Mouse (Mus musculus): ENCODE measurements around the gene Fgr. TPM values are rescaled to one million over a fixed set of nuclear protein-coding genes. Genes with fewer than 3 reads are reported as not detected.

The Fgr gene
- polyA plus RNA-seq (2014; fragmentation: Illumina TruSeq; extraction: RNeasy Lipid Tissue Mini Kit (QIAGEN cat#74804); ENCODE audit: insufficient read depth, low read depth, low replicate concordance) = 8.3 TPM

GRCm38 (mm10) chr4:132973814-132974398, at the start of gene Fgr:
TSS of gene Fgr (plus strand) at chr4:132974095.

GRCm38 (mm10) chr4:133011028-133011820, 37.3 kb downstream of the Fgr start, which contains the start of gene Ahdc1:
TSS of gene Ahdc1 (plus strand) at chr4:133011260.

Other genes starting within 250 kb of the Fgr start
- 3.1 TPM for gene Xkr8, start 241.5 kb upstream of the Fgr start, polyA plus RNA-seq (2014; fragmentation: Illumina TruSeq; extraction: RNeasy Lipid Tissue Mini Kit (QIAGEN cat#74804); ENCODE audit: insufficient read depth, low read depth, low replicate concordance)
- gene Smpdl3b, start 216.8 kb upstream of the Fgr start, polyA plus RNA-seq (2014; fragmentation: Illumina TruSeq; extraction: RNeasy Lipid Tissue Mini Kit (QIAGEN cat#74804); ENCODE audit: insufficient read depth, low read depth, low replicate concordance) = 2.6 TPM
- 12.4 TPM for gene Rpa2, start 205.8 kb upstream of the Fgr start, polyA plus RNA-seq (2014; fragmentation: Illumina TruSeq; extraction: RNeasy Lipid Tissue Mini Kit (QIAGEN cat#74804); ENCODE audit: insufficient read depth, low read depth, low replicate concordance)
- 7.6 TPM for gene Themis2, start 177.7 kb upstream of the Fgr start, polyA plus RNA-seq (2014; fragmentation: Illumina TruSeq; extraction: RNeasy Lipid Tissue Mini Kit (QIAGEN cat#74804); ENCODE audit: insufficient read depth, low read depth, low replicate concordance)
- gene Ppp1r8, start 130.9 kb upstream of the Fgr start, polyA plus RNA-seq (2014; fragmentation: Illumina TruSeq; extraction: RNeasy Lipid Tissue Mini Kit (QIAGEN cat#74804); ENCODE audit: insufficient read depth, low read depth, low replicate concordance) = 31.3 TPM
- 56.9 TPM for gene Stx12, start 89.6 kb upstream of the Fgr start, polyA plus RNA-seq (2014; fragmentation: Illumina TruSeq; extraction: RNeasy Lipid Tissue Mini Kit (QIAGEN cat#74804); ENCODE audit: insufficient read depth, low read depth, low replicate concordance)
- 25.8 TPM for gene Fam76a, start 51.5 kb upstream of the Fgr start, polyA plus RNA-seq (2014; fragmentation: Illumina TruSeq; extraction: RNeasy Lipid Tissue Mini Kit (QIAGEN cat#74804); ENCODE audit: insufficient read depth, low read depth, low replicate concordance)
- 4.2 TPM for gene Ahdc1, start 37.2 kb downstream of the Fgr start, polyA plus RNA-seq (2014; fragmentation: Illumina TruSeq; extraction: RNeasy Lipid Tissue Mini Kit (QIAGEN cat#74804); ENCODE audit: insufficient read depth, low read depth, low replicate concordance)
- gene Wasf2, start 156.4 kb downstream of the Fgr start, polyA plus RNA-seq (2014; fragmentation: Illumina TruSeq; extraction: RNeasy Lipid Tissue Mini Kit (QIAGEN cat#74804); ENCODE audit: insufficient read depth, low read depth, low replicate concordance) = 25.5 TPM
- gene Cd164l2, start 238.0 kb downstream of the Fgr start, polyA plus RNA-seq (2014; fragmentation: Illumina TruSeq; extraction: RNeasy Lipid Tissue Mini Kit (QIAGEN cat#74804); ENCODE audit: insufficient read depth, low read depth, low replicate concordance) = 2.5 TPM
- not detected for gene Gpr3, start 238.4 kb downstream of the Fgr start, polyA plus RNA-seq (2014; fragmentation: Illumina TruSeq; extraction: RNeasy Lipid Tissue Mini Kit (QIAGEN cat#74804); ENCODE audit: insufficient read depth, low read depth, low replicate concordance)

All from lung, adult 10 weeks (tissue).